Mouse (Mus musculus) activated CD4-positive, CD25-positive, alpha-beta regulatory T cell, adult 4 months (primary cell): ENCODE results near the gene Gm49601. TPM values are rescaled to one million over a fixed set of nuclear protein-coding genes. Genes with fewer than 3 reads are reported as not detected.

Experiments used
- ATAC-seq: one replicate; pipeline ENCODE4 v1.8.0; 2017
- polyA plus RNA-seq, 2 experiments: library from polyadenylated mRNA; unstranded; fragments of 100-300 nt; shearing (Covaris generic); gene quantifications; one replicate each; pipeline ENCODE4 v1.2.1; 2017

Gene Gm49601
- polyA plus RNA-seq, 2 experiments from 2014 or later: not detected

DNA sequence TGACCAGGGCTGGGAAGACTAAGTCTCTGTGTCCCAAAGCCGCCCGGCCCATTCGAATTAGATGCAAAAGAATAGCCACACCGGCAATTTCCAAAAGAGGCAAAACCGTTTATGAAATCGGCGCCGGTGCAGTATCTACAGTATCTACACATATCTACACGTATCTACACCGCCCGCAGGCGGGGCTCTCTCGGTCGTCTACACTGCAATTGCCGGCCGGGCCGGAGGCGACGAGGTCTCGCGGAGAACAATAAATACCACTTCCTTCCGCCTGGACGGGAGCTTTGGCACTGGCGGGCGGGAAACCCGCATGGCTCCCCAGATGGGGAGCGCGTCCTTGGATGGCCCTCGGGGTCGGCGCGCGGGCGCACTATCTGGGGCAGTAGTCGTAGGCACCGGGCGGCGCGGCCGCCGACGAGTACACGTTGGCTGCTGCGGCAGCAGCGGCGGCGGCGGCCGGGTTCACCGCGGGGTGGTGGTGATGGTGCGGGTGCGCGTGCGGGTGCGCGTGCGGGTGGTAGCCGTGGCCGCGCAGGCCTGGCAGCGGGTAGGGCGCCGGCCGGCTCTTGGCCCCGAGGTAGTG lies 44.5 kb downstream of the Gm49601 start:
- ATAC-seq: no peak

DNA sequence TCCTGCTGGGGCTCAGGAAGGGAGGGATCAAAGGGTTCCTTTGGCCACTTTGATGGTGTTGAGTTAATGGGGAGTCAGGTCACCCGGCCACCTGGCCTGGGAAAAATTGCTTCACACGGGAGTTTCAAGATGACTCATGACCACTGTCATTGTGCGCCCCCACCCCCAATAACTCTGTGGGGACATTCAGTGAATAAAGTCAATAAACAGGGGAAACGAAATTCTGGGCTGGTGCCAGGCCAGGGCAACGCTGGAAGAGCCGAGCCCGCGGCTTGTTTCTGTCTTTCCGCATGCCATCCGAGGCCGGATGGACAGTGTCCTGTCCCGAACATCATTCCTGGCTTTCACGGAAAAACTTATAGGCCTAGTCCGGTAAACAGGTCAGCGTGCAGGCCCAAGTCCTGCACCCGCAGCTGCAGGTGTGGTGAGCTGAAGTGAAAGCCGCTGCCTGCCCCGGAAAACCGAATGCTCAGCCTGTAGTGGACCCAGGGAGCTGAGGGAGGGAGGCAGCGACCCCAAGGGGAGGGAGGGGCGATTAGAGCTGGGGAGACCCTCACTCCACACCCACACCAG lies 45.1 kb downstream of the Gm49601 start:
- ATAC-seq: no peak

DNA sequence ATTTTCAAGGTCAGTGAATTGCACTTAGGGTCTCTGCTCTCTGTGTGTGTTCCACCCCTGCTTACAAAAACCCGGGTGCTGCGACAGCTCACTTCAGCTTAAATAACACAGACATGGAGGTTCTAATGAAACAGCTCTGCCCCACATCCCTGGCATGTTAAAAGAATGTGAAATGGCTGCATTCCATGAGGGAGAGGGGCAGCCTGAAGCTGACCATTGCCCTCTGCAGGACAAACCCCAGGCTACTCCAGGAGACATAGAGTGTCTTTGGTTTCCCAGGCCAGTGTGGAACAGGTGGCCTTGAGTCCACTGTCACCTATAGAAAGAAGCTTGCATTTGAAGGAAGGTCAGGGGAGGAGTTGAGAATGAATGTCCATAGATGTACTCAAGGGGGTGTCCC lies 45.8 kb downstream of the Gm49601 start:
- ATAC-seq: no peak

DNA sequence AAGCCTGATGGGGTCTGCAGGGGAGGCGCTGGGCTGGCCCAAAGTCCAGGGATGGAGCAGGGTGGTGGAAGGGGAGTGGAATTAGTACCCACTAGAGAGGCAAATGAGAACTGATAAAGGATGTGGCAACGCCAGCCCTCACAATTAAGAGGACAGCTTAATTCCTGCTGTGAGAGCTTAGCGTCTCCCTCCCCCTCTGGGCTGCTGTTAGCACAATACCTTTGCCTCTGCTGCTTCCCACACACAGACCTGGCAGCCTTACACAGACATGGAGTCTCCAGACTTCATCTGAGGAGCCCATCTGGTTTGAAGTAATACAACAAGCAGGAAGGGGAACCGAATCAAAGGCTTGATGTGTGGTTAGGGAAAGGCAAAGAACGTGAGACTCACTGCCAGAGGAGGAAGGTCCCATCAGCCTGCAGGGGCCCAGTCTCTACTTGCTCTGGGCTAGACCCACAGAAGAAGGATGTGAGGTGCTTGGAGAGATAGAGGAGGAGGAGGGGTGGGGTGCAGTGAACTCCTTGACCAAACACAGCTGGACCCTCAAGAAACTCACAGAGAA lies 48.5 kb downstream of the Gm49601 start:
- no peak for ATAC-seq

DNA sequence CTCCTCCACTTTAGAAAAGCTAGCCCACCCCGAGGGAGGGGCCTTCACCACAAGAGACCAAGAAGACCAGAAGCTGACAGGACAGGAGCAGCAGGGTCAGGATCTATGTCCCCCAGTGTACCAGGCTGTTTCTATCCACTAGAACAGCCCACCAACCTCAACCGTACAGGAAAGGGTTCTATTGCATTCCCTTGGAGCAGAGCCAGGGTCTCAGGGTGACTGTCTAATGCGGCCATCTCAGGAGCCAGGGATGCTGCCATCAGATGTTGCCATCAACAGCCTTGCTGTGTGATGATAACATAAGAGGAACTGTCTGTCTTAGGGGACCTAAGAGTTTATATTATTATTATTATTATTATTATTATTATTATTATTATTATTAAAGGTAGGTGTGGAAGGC lies 49.2 kb downstream of the Gm49601 start:
- no peak for ATAC-seq

DNA sequence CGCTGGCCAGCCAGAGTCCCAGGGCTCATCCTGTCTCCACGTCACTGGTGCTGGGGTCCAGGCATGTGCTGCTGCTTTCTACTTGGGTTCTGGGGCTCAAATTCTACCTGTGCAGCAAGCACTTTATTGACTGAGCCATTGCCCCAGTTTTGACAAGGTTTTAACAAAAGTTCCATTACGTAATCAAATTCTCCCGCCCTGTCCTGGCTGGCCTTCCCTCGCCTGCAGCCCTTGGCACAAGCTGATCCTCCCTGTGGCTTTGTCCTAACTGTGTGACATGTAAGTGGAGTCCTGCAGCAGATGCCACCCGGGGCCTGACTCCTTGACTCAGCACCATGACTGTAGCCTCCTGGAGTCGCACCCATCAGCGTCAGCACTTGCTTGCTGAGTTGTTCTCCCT lies 52.0 kb downstream of the Gm49601 start:
- no peak for ATAC-seq

Other genes starting within 250 kb of the Gm49601 start
- gene Txnrd2, start 200.0 kb downstream of the Gm49601 start, polyA plus RNA-seq: 10 to 100 TPM; 16.2 to 21.6 TPM
- gene Comt, start 199.6 kb downstream of the Gm49601 start, polyA plus RNA-seq: 10 to 100 TPM; 45.6 to 60.6 TPM
- 10 to 100 TPM; 11.4 to 11.9 TPM for gene Gnb1l, start 127.7 kb downstream of the Gm49601 start, polyA plus RNA-seq
- 1 to 10 TPM; 1.4 to 2.6 TPM for gene Rtl10, start 127.5 kb downstream of the Gm49601 start, polyA plus RNA-seq
- gene Tbx1, start 35.8 kb downstream of the Gm49601 start, polyA plus RNA-seq: not detected
- gene Gp1bb, start 4.0 kb downstream of the Gm49601 start, polyA plus RNA-seq: not detected
- under 1 TPM; 0.28 to 0.51 TPM for gene Sept5, start 3.5 kb upstream of the Gm49601 start, polyA plus RNA-seq
- gene Cldn5, start 150.4 kb upstream of the Gm49601 start, polyA plus RNA-seq: not detected
- gene Ufd1, start 185.4 kb upstream of the Gm49601 start, polyA plus RNA-seq: 100 to 1,000 TPM; 126 to 139 TPM
- 10 to 100 TPM; 12.2 to 15.1 TPM for gene Cdc45, start 185.6 kb upstream of the Gm49601 start, polyA plus RNA-seq
- 100 to 1,000 TPM in 1 of 2 experiments, 10 to 100 TPM in 1; 78.3 to 102 TPM for gene 2510002D24Rik, start 210.2 kb upstream of the Gm49601 start, polyA plus RNA-seq
- not detected for gene Gm28539, start 210.2 kb upstream of the Gm49601 start, polyA plus RNA-seq